Mouse (Mus musculus) gastrocnemius, postnatal 10 days (tissue): ENCODE results near the gene Coro7. TPM values are rescaled to one million over a fixed set of nuclear protein-coding genes. Genes with fewer than 3 reads are reported as not detected.
"Not testable (repeated sequence)": the region's sequence is repeated elsewhere in the genome, so short reads cannot be mapped to it uniquely, and the experiment has no call there.

Experiments used
- DNase-seq: peaks from one replicate; pipeline ENCODE4 v3.0.0; 2021; ENCODE audit warnings: mixed read lengths
- total RNA-seq, 2 experiments: library from RNA; stranded (reverse); gene quantifications; 2 replicates each; pipeline ENCODE4 v1.2.3; 2021

The Coro7 gene
- total RNA-seq, 2 experiments from 2014 or later = 16.3 to 23.3 TPM

GRCm38 (mm10) chr16:4594814-4595526 is 84.6 kb downstream of the Coro7 start:
- DNase-seq = peak; percentile 53

GRCm38 (mm10) chr16:4593971-4594813 is 85.4 kb downstream of the Coro7 start, which contains the start of gene Glis2:
TSS of gene Glis2 (plus strand) at chr16:4594713.
- DNase-seq = peak; percentile 64

DNA sequence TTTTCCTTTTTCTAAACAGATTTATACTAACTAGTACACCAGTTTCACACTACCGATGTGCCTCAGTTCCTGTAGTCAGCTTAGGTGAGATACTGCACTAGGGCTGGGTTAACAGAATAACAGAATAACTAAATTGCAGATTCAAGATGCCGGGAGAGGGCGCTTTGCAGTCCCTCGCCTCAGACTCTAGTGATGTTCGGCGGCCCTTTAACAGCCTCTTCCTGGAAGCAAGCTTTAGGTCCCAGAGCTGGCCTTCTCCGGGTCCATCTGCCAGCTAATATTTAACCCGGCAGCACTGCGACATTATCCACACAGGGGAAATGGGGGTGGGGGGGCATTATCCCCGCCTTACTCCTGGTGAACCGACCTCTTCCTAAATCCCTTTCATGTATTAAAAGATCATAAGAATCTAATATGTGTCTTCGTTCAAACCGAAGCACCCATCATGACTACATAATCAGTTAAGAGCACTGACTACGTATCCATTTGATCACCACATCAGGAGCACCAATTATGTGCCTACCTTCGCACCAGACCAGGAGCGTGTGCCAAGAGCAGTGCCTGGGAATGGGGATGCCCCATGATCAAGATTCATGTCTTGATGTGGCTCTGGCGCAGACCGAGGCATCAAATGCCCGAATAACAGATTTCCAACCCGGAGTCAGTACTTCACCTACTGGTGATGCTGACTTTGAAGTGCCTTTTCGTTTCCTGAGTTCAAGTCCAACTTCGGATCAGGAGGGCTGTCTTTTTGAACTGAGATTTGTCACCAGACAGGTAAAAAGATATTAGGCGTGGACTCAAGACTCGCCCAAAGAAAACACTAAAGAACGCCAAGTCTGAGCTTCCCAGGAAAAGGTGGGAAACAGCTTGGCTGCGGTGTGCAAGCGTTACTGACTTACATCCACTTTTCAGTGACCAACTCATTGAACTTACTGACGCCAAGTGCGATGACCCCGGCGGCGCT is 86.4 kb downstream of the Coro7 start:
- DNase-seq = peak; percentile 55

GRCm38 (mm10) chr16:4590236-4590635 is 89.3 kb downstream of the Coro7 start:
- DNase-seq = no peak

DNA sequence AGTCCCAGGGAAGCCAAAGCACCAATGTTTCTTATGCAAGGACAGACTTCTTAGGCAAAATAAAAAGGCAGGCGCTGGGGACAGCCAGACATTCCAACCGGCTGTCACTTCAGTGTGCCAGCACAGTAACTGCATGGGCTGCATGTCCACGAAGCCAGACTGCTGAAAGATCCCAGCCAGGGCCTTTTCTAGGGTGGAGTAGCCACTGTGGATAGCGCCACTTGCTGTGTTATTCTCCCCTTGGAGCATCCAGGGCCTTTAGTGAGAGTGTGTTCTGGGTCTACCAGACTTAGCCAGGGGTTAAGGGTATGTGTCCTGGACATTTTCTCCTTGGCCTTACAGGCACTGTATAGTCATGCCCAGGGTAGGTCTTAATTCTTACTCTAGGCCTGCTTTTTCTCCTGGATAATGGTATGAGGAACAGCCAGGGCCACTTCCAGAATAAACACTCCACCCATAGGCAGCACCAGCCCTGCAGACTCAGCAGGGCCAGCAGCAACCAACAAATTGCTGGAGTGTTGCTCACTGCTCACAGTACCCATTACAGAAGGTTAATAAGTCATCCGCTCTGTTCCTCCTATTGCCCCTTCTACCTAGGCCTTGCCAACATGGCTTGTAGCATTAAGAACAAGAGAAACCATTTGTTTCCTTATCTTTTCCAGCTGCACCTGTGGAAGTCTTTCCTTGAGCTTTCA is 91.9 kb downstream of the Coro7 start:
- DNase-seq = no peak

DNA sequence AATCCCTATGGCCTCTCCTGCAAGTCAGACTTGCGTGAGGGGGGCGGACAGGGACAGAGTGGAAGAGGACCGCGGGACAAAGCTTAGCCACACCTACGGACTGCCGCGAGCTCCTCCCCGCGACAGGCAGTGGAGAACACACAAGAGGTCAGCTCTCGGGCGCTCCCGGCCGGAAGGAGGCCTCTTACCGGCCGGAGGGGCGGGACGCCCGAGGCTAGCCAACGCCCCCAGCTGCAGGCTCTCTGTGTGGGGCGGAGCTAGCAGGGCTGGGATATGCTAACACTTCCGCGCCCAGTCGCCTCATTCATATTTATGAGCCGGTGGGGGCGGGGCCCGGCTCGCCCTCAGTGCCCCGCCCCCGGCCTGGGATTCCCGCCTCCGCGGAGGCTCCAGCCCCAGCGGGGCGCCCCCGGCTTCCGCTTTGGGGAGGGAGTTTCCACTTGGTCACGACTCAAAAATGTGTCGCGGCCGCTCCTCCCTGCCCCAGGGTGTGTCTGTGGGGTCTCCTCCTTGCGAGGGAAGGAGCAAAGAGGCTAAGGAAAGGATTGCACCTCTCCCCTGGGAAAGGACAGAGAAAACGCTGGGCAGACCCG is 93.0 kb downstream of the Coro7 start:
- DNase-seq = peak; percentile 98

DNA sequence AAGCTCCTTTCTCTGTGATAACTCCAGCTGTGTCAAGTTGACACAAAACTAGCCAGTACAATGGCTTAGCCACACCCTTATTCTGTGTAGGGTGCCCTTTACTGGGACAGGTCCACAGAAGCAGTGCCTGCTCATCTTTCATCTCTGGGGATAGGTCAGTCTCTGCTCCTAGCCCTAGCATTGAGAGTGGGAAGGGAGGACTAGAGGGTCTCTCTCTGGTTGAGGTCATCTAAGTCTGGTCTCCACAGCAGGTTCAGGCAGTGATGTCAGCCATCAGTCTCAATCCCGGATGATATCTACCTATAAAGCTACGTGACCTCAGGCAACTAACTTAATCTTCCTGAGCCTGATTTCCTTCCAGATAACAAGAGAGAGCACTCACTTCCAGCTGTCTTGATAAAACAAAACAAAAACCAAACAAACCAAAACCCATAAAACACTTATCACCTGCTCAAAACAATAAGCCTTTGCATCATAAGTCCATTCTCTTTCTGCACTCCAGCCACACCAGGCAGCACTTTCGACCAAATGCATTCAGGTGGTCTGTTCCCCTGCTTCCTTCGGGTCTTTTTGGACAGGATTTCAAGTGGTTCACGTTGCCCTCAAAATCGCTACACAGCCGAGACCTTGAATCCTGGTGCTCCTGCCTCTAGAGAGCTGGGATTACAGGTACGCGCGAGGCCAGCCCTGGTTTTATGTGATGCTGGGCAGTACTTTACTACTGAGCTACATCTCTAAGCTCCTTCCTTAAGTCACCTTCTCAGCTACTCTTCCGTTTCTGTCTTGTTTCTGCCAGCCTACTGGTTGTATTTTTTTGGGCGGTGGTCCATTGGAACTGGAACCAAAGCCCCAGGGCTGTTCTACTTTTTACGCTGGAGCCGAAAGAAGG is 93.7 kb downstream of the Coro7 start:
- DNase-seq = no peak

DNA sequence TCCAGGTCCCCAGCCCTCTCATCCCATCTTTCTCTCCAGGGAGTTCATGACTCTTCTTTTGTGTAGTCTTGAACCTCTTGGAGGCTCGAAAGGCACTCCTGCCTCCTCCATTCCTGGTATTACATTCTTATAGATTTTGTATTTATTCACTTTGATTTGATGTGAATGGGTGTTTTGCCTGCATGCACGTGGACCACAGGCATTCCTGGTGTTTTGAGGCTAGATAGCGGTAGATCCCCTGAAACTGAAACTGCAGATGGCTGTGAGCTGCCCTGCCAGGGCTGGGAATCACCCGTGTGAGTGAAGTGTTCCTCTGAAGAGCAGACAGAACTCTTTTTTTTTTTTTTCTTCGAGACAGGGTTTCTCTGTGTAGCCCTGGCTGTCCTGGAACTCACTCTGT is 95.1 kb downstream of the Coro7 start:
- no peak for DNase-seq

DNA sequence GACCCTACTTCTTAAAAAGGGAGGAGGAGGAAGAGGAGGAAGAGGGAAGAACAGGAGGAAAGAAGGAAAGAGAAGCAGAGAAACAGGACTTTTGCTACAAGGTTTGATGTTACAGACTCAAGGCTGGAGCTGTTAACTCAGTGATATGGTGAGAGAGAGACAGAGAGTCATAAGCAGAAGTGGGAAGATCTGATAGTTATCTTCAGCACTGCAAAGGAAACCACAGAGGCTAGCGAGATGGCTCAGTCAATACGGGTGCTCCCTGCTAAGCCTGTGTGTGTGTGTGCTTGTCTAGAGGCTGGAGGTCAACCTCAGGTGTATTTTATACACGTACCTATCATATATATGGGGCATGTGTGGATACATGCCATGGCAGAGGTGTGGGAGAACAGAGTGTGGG is 95.8 kb downstream of the Coro7 start:
- no peak for DNase-seq

DNA sequence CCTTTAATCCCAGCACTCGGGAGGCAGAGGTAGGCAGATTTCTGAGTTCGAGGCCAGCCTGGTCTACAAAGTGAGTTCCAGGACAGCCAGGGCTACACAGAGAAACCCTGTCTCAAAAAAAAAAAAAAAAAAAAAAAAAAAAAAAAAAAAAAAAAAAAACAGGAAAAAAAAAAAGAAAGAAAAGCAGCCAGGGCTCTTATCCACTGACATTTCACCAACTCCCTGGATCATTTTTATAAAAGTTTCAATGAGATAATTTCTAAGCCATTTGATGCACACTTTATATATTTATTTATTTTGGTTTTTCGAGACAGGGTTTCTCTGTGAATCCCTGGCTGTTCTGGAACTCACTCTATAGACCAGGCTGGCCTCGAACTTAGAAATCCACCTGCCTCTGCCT is 98.4 kb downstream of the Coro7 start:
- not testable (repeated sequence) for DNase-seq

DNA sequence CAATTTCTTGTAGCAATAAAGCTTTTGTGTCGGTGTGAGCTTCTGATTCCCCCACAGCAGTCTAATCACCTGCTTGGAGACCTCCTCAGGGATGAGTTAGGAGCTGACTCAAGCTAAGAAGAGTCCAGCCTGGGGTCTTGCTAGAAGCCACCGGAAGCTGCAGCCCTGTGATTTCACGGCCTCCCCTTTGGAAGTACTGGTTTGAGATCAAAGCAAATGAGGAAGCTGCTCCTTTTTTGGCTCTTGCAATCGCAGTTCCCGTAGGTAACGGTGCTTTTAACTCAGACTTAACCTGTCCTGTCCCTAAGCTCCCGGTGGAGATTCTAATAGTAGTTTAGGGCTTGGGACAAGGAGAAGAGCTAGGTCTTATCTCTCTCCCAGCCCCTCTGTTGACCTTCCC is 100.9 kb downstream of the Coro7 start:
- DNase-seq = no peak

- DNase-seq = no peak
Observed at GRCm38 (mm10) chr16:4576873-4577272, 102.7 kb downstream of the Coro7 start.

Other genes with a start within 250 kb of the Coro7 start
- gene Srl, start 138.0 kb downstream of the Coro7 start, total RNA-seq = 1,000 to 10,000 TPM; 1,275 to 1,445 TPM
- 1 to 10 TPM; 6.6 to 6.9 TPM for gene Tfap4, start 119.9 kb downstream of the Coro7 start, total RNA-seq
- gene Glis2, start 85.1 kb downstream of the Coro7 start, total RNA-seq = 10 to 100 TPM; 22.2 to 32.3 TPM
- gene Pam16, start 54.8 kb downstream of the Coro7 start, total RNA-seq = 10 to 100 TPM; 79.3 to 82.7 TPM
- gene Vasn, start 39.8 kb downstream of the Coro7 start, total RNA-seq = 10 to 100 TPM in 1 of 2 experiments, 1 to 10 TPM in 1; 9.7 to 13.0 TPM
- 10 to 100 TPM; 71.4 to 87.2 TPM for gene Dnaja3, start 39.8 kb downstream of the Coro7 start, total RNA-seq
- 1 to 10 TPM; 6.8 to 7.1 TPM for gene Nmral1, start 39.6 kb upstream of the Coro7 start, total RNA-seq
- gene Hmox2, start 46.6 kb upstream of the Coro7 start, total RNA-seq = 10 to 100 TPM; 45.1 to 51.1 TPM
- gene Cdip1, start 110.5 kb upstream of the Coro7 start, total RNA-seq = 10 to 100 TPM; 82.1 to 91.9 TPM
- not detected for gene 4930562C15Rik, start 155.6 kb upstream of the Coro7 start, total RNA-seq
- gene Ubald1, start 200.5 kb upstream of the Coro7 start, total RNA-seq = 10 to 100 TPM; 28.1 to 33.4 TPM
- 10 to 100 TPM; 62.2 to 68.4 TPM for gene Mgrn1, start 206.5 kb upstream of the Coro7 start, total RNA-seq